In genomic region chr7:139409903-139410302, GRCm38 (mm10) we compare ENCODE assay signal across 19 mouse cellular contexts. TPM values are rescaled to one million over a fixed set of nuclear protein-coding genes. Genes with fewer than 3 reads are reported as not detected.
DNase-seq lines count a peak whose midpoint lies in the region; ATAC-seq and TF ChIP-seq lines count a peak whose summit lies in the region.
"Had no signal": no experiment of that assay in that cellular context is flagged by ENCODE, and none has a peak within 500 bp of the region (broad histone marks: within the 10 kb centered on the region; RNA-seq: fewer than 3 reads in every experiment).

No protein-coding gene starts in this region.

- no peaks in the 10 kb centered on the region for H3K9me3 ChIP-seq in heart, embryonic 15.5 days (replicated peaks)
- no peaks in the 10 kb centered on the region for H3K9me3 ChIP-seq in heart, embryonic 10.5 days
- H3K9me3 ChIP-seq: forebrain, embryonic 12.5 days; limb, embryonic 10.5 days; midbrain, embryonic 12.5 days had no signal

- H3K4me2 ChIP-seq in heart, embryonic 15.5 days, result no peak overlapping the region
- H3K4me2 ChIP-seq: forebrain, embryonic 12.5 days; midbrain, embryonic 12.5 days had no signal

- peak overlapping the region; percentile 50 for H3K27ac ChIP-seq in heart, embryonic 15.5 days
- no peak overlapping the region for H3K27ac ChIP-seq in heart, embryonic 10.5 days
- H3K27ac ChIP-seq: forebrain, embryonic 12.5 days; limb, embryonic 10.5 days; midbrain, embryonic 12.5 days had no signal

- no peaks in the 10 kb centered on the region for H3K27me3 ChIP-seq in heart, embryonic 15.5 days
- no peaks in the 10 kb centered on the region for H3K27me3 ChIP-seq in heart, embryonic 10.5 days (ENCODE audit: insufficient read depth, poor library complexity, severe bottlenecking)
- H3K27me3 ChIP-seq: forebrain, embryonic 12.5 days; midbrain, embryonic 12.5 days had no signal

- H3K4me1 ChIP-seq in heart, embryonic 15.5 days (replicated peaks), result peaks cover 85% of the 10 kb centered on the region
- H3K4me1 ChIP-seq in heart, embryonic 10.5 days, result peaks cover 90% of the 10 kb centered on the region
- H3K4me1 ChIP-seq in lung, adult 2 months (ENCODE audit: control insufficient read depth, insufficient read depth, low read length), result peaks cover 56% of the 10 kb centered on the region
- H3K4me1 ChIP-seq: forebrain, embryonic 12.5 days; midbrain, embryonic 12.5 days had no signal

- ATAC-seq in heart, embryonic 15.5 days (replicated peaks; ENCODE audit: insufficient number of reproducible peaks, insufficient read depth, low FRiP score, low read depth), result no peak
- ATAC-seq in monocyte, adult 5-6 weeks (replicated peaks; ENCODE audit: insufficient number of reproducible peaks, low FRiP score, low TSS enrichment, poor library complexity, severe bottlenecking), result no peak

- 0 out of 2 replicates have a peak, but pooled peaks have one; percentile 30 for TF ChIP-seq CTCF in lung, adult 2 months (IDR thresholded peaks at IDR 0.05; ENCODE audit: insufficient read depth, low read length)

- no peak overlapping the region for H3K9ac ChIP-seq in heart, embryonic 15.5 days
- H3K9ac ChIP-seq: forebrain, embryonic 12.5 days; midbrain, embryonic 12.5 days had no signal

- no peak overlapping the region for H3K4me3 ChIP-seq in heart, embryonic 15.5 days
- H3K4me3 ChIP-seq in heart, embryonic 10.5 days, result no peak overlapping the region
- no peak overlapping the region for H3K4me3 ChIP-seq in lung, adult 2 months (replicated peaks; ENCODE audit: extremely low read depth, low read depth, low read length)
- H3K4me3 ChIP-seq: forebrain, embryonic 12.5 days; limb, embryonic 10.5 days; midbrain, embryonic 12.5 days had no signal

- no peak for TF ChIP-seq POLR2A in lung, adult 2 months (IDR thresholded peaks at IDR 0.05; ENCODE audit: borderline replicate concordance, extremely low read depth, low read depth, low read length)

- DNase-seq in heart, embryonic 10.5 days (ENCODE audit: low spot score), result no peak
- no peak for DNase-seq in lung, adult 2 months
- no peak for DNase-seq in lung, postnatal 14 days
- peak; percentile 29 for DNase-seq in adipocyte (ENCODE audit: low spot score)
- DNase-seq in lung, postnatal 25 days (ENCODE audit: low spot score), result peak; percentile 51
- no peak for DNase-seq in layer of hippocampus, adult 9-11 months
- DNase-seq: adrenal gland, postnatal 25 days; cerebellum, adult 9-11 months; heart, postnatal 4 days; kidney, adult 18-20 months; kidney, postnatal 10 days; liver; thymus, adult 2 months; thymus, postnatal 4 days had no signal

- no peaks in the 10 kb centered on the region for H3K36me3 ChIP-seq in heart, embryonic 15.5 days
- H3K36me3 ChIP-seq in heart, embryonic 10.5 days, result peaks cover 16% of the 10 kb centered on the region
- H3K36me3 ChIP-seq: forebrain, embryonic 12.5 days; limb, embryonic 10.5 days; midbrain, embryonic 12.5 days had no signal

- 44% methylated on average over 5 of the region's 5 CpGs for WGBS in heart, embryonic 15.5 days
- WGBS in heart, embryonic 10.5 days, result 68% methylated on average over 5 of the region's 5 CpGs
- WGBS in lung, adult 2 months, result 35% methylated on average over 5 of the region's 5 CpGs

RNA-seq across cellular contexts. Expression of gene Inpp5a, which starts 21.0 kb away (rescaled TPM):
- 53.4 and 58.4 TPM in 2 replicates for polyA plus RNA-seq in heart, embryonic 15.5 days (2015; fragmentation: Nextera tagmentation; extraction: Ambion mirVana)
- 46.9 and 60.9 TPM in 2 replicates for polyA plus RNA-seq in heart, embryonic 10.5 days (2016; fragmentation: Nextera tagmentation; extraction: Ambion mirVana)
- 52.1 and 61.0 TPM in 2 replicates for polyA plus RNA-seq in lung, adult 2 months (2012; rRNA removed)
- total RNA-seq in monocyte, adult 5-6 weeks (2017), result 9.5 to 39.9 TPM (median 10.0 TPM) in 3 replicates

Comparison
In these comparisons a context has a peak if more than half of its experiments do, and no peak if none do; other contexts are left out.
1. DNase-seq: peak in adipocyte (single experiment) and lung, postnatal 25 days (single experiment); none in heart, embryonic 10.5 days (single experiment), lung, adult 2 months (single experiment), lung, postnatal 14 days (single experiment) and layer of hippocampus, adult 9-11 months (single experiment).